Mouse (Mus musculus) embryo, embryonic 10.5 days (tissue): ENCODE data around the gene Slc34a3.
A peak's percentile ranks its signal among the peaks of the same experiment; 100 is the strongest.
"Not testable (repeated sequence)": the region's sequence is repeated elsewhere in the genome, so short reads cannot be mapped to it uniquely, and the experiment has no call there.

Source experiments
- DNase-seq: peaks from one replicate; pipeline ENCODE4 v3.0.0-alpha.2; 2015; ENCODE audit warnings: low spot score

Slc34a3 gene

DNA sequence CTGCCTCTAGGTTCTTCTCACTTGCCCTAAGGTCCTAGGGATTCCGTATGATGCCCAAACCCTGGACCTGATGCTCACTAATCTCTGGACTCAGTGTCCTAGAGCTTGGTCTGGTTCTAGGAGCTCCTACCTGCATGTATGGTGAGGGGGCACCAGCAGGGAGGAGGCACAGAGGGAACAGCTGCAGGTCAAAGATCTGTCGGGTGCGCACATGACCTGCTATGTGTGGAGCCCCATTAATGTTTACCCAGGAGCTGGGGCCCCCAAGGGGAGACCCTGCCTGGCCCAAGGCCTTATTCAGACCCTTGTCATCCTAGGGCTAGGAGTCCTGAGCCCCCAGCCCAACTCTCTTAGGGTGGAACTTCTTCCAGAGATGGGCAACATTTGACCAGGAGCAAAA is at the start of gene Slc34a3:
Gene Slc34a3 (minus strand): TSS at position 315 of the 400 bp plus-strand sequence.
- DNase-seq: no peak

DNA sequence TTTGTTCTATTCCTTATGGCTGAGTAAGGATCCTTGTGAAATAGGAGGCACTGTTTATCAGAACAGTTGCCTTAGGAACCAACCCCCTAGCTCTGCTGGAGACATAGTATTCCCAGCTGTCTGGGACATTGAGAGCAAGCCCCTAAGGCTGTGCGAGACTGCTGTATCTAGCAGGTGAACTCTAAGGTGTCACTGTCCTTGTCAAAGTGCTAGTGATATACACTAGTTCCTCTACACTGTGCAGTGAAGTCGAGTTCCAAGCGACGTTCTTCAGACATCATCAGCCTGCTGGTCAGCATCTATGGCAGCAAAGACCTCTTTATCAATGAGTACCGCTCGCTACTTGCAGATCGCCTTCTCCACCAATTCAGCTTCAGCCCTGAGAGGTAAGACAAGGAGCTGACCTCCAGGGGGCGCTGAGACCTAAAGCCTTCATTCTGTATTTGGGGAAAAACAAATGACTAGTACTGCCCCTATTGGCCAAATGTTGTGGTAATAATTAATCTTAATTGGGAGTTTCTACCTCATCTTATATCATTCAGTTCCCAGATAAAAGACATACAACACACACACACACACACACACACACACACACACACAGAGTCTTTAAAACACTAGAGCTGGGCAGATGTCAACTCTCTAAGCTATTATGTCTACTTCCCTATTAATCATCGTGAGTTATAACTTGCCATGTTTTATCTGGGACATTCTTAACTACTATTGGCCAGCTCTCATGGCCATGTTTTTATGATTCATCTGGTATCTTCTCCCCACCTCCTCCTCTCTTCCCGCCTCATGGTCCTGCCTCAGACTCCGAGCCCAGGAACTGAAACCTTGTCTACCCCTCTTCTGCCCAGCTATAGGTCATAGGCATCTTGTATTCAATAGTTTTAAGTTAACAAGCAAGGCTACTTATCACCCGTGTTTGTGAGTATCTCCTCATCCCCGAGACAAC is 45.0 kb upstream of the Slc34a3 start:
- DNase-seq: peak; percentile 89

DNA sequence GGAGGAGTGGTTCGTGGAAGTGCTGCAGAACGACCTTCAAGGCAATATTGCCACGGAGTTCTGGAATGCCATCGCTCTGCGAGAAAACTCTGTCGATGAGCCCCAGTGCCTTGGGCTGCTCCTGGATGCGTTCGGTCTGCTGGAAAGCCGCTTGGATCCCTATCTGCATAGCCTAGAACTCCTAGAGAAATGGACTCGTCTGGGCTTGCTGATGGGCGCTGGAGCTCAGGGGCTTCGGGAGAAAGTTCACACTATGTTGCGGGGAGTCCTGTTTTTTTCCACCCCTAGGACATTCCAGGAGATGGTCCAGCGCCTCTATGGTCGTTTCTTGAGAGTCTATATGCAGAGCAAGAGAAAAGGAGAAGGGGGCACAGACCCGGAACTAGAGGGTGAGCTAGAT is 38.8 kb upstream of the Slc34a3 start:
- DNase-seq: no peak

DNA sequence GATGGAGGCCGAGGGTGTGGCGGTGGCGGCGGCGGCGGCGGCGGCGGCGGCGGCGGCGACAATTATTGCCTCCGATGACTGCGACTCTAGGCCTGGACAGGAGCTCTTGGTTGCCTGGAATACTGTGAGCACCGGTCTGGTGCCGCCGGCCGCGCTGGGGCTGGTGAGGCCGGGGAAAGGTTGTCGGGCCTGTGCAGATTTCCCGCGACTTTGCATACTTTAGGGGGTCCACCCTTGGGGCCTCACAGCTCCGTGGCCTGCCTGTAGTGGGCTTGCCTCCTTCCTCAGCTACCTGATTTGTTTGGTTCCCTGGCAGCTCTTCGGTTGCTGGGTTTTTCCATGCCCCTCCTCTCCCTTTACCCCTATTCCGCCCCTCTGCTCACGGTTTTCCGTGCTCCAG is 38.4 kb upstream of the Slc34a3 start:
- no peak for DNase-seq

DNA sequence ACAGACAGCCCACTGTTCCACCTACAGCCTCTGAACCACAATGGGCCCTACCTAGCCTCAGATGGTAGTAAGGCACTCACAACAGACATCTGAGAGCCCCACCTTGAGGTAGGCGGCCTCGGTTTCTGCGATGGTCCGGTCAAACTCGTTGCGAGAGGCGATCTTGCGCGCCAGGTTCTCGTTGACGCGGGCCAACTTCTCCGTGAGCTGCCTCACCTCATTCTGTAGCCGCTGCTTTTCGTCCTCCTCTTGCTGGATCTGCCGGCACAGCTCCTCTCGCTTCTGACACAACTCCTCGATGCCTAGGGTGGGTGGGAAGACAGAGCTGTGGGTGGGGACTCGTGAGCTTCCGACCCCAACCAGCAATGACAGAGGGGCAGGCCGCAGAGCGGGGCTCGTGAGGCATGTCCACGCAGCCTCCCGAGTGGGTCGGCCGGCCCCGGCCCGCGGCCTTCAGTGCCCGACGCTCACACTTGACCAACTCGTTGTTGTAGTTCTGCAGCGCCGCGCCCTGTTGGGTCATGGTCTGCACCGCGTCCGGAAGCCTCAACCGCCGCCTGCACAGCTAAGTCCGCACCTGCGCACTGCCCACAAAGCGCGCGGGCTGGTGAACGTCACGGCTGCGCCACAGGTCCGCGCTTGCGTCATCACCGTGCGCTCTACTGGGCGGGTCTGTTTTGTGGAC is 37.8 kb upstream of the Slc34a3 start, which contains the start of the genes Ssna1 and Anapc2:
Gene Ssna1 (minus strand): TSS at position 612 of the 685 bp plus-strand sequence.
Gene Anapc2 (plus strand): TSS at position 652 of the 685 bp plus-strand sequence.
- peak; percentile 98 for DNase-seq

DNA sequence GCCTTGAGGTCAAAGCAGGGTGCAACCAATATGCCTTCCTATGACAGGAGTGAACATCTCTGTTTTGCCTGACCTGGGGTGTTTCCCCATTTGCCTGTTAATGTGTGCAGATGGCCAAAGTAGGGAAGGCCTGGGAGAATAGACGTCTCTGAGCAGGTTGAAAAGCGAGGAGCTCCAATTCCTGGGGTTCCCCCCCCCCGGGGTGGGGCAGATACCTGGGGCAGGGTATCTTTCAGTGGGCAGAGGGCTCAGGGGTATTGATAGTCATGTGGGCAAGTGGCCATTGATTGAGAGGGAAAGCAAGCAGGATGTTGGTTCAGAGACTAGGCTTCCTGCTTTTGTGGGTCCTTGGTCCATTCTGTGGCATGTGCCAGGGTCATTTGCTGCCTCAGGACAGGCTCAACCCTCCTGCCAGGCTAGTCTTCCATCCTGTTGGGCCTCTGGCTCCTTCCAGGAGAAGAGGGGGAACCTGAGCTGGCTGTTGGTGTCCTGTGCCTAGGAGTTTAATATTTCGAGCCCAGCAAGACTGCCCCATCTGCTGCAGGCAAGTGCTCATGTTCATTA is 33.7 kb upstream of the Slc34a3 start:
- no peak for DNase-seq

DNA sequence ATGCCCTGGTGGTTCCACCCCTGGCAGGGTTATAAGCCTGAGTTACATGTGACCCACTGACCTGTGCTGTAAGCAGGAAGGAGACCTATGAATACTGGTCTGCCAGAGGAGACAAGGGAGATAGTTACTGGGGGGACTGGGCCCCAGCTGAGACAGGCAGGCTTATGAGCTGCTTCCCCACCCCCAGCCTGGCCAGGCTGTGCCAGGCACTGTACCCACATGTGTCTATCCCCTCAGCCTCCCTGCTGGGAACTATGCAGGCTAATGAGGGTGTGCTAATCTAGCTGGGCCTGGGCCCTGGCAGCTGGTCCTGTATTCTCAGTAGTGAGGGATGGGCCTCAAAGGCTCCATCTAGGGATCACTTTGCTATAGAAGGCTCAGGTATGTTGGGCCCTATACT is 33.1 kb upstream of the Slc34a3 start:
- no peak for DNase-seq

DNA sequence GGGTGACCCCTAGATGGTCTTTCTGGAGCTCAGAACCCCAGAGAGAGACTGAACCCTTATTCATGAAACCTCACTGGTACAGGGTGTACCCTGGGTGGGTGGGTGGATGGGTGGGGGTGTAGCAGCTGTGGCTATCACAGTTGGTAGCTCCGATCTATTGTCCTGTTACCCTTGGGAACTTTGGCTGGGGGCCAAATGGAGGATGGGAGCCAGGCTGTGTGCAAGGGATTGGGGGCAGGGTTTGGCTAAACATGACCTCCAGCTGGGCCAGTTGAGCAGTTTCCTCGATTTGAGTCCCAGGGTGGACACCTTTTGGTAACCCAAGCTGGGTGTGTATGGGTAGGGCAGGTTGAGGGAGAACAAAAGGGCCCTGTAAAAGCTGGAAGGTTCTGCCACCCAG is 32.6 kb upstream of the Slc34a3 start:
- no peak for DNase-seq

DNA sequence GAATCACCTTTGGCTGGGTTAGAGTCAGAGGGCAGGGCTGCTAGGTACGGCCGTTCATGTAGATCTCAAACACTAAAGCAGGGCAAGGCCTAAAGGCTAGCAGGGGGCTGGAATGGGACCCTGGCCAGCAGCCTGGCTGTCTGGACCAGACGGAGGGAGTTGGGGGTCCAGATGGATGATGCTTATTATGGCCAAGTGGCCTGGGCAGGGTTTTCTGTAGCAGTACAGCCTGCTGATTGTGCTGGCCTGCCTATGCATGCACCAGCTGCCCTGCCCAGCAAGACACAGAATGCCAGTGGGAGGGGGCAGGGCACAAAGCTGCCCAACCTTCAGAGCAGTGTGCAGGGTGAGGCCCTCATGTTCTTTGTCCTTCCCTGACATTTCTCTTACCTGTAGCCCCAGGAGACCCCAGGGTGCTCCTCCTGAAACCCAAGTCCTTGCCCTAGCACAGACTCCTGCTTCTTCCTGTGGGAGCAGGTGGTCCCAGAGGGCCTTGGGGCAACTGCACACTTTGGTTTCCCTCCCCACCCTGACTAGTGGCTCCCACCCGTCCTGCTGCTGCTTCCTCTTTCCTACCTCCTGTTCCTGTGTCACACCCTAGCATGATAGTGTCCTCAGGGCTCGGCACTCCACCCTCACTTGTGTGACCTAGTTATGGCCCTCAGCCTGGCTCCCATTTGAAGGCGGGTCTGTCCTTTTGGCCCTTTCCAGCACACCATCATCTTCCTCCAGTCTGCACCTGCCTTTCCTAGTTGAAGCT is 31.9 kb upstream of the Slc34a3 start:
- no peak for DNase-seq

DNA sequence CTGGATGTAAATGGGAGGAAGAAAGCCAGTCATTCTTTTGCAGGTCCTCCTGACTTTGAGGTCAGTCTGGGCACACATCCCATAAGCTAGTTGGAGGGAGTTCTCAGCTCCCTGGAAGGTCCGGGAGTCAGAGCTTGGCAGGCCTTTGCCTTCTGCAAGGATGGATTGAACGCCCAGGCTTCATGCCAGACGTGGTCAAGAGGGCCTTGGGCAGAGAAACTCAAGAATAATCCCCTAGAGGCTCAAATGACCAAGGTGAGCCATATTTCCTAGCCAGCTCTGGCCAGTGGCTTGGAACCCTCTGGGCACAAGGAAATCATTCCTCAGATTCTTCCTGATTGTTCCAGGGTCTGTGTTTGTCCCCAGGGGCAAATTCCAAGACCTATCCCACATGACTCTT is 30.7 kb upstream of the Slc34a3 start:
- DNase-seq: no peak

DNA sequence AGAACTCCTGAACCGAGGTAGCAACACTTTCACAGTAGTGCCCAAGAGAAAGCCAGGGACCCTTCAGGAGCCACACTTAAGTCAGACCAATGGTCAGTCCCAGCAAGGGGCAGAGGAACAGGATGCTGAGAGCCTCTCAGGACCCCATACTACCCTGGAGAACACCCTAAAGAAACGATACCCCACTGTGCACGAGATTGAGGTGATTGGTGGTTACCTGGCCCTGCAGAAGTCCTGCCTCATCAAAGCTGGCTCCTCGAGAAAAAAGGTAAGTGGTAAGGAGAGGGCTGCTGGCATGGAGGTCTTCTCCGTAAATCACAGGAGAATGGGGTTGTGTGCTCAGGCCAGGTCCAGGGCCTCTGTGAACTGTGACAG is 30.1 kb upstream of the Slc34a3 start:
- no peak for DNase-seq

DNA sequence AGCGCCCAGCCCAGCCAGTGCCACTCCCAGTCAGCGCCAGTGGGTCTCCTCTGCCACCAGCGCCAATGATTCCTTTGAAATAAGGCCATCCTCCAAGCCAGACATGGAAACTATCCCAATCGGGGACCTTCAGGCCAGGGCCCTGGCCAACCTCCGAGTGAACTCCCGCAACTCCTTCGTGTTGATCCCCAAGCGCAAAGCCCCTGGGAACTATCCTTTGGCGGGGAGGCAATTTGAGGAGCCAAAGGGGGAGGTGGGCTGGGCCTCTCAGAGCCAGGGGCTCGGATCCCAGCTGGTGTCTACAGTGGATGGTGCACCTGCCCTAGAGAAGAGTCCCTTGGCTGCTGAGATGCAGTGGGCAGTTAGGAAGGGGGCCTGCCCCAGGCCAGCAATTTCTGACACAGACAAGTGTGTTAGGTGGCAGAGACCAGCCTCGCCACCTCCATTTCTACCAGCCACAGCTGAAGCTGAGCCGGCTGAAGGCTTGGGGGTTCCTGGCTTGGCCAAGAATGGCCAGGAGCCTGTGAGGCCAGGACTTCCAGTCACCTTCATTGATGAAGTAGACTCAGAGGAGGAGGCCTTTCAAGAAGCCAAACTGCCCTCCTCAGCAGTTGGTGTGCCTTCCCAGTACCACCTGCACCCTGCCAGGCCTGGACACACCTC is 29.6 kb upstream of the Slc34a3 start:
- no peak for DNase-seq

DNA sequence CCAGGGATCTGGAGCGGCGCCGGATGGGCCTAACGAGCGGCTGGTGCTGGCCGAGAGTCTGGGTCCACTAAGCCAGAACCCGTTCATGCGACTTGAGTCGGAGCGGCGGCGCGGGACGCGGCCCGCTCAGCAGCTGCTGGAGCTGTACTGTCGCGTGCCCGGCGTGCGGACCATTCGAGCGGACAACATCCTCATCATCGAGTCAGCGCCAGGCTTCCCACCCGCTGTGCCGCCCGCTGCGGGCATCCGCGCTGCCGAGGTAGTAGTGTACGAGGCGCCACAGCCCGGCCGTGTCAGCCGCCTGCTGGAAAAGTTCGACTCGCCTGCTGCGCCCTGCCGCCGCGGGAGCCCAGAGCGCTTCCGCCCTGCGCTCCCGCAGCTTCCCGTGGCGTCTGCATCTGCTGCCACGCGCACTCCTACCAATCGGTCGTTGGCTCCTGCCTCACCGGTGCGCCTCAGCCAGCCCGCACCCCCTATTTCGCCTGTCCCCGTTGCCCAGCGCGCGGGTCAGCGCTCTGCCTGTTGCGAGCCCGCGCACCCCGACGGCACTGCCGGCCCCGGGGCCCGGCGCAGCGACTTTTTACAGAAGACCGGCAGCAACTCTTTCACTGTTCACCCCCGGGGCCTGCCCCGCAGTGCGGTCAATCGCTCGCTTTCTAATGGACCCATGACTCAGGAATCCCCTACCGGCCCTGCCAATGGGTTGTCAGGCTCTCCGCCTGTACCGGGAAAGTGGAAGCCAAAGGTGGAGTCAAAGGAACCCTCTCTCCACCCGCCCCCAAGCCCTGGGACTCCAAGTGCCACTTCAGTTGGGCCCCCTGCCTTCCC is 28.8 kb upstream of the Slc34a3 start:
- no peak for DNase-seq

DNA sequence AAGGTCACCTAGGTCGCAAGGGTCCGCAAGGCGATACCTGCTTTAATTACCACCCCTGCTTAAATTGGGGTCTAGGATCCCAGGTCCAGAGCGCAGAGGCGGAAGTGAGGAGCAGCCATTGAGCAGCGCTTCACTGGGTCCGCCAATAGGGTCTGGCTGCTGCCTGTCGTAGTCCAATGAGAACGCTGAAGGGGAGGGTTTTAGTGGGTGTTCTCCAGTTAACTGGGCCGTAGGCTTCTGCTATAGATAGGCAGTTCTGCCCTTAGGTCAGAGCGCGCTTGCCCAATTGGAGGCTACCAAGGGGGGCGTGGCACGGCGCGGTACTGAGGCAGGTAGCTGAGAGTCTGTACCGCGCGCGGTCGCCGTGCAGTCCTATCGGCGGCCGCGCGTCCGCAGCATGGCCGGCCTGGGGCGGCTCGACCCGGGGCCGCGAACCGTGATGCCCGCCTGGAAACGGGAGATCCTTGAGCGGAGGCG is 28.2 kb upstream of the Slc34a3 start, which contains the start of gene Tprn:
Gene Tprn (plus strand): TSS at position 328 of the 477 bp plus-strand sequence.
- DNase-seq: peak; percentile 98

DNA sequence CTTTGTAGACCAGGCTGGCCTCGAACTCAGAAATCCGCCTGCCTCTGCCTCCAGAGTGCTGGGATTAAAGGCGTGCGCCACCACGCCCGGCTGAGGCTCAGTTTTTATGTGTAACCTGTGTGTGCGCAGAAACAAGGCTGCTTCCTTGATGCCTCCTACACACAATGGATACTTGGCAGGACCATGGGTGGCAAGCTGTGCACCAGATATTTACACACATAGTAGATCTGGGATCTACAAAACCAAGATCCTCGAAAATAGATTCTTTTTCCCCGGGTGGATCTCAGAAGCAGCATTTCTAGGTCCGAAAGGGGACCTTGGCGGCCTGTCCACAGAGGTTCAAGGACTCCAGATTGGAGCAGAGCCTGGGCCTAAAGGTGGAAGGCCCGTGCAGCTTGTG is 27.7 kb upstream of the Slc34a3 start:
- DNase-seq: no peak

DNA sequence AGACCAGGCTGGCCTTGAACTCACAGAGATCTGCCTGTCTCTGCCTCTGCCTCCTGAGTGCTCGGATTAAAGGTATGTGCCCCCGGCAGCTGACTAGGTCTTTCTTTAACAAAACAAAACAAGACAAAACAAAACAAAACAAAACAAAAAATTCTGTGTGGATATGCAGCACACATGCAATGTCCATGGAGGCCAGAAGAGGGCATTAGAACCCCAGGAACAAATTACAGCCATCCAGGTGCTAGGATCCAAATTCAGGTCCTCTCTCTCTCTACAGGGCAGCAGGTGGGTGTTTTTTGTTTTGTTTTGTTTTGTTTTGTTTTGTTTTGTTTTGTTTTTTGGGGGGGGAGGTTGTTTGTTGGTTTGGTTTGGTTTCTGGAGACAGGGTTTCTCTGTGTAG is 24.7 kb upstream of the Slc34a3 start:
- no peak for DNase-seq

DNA sequence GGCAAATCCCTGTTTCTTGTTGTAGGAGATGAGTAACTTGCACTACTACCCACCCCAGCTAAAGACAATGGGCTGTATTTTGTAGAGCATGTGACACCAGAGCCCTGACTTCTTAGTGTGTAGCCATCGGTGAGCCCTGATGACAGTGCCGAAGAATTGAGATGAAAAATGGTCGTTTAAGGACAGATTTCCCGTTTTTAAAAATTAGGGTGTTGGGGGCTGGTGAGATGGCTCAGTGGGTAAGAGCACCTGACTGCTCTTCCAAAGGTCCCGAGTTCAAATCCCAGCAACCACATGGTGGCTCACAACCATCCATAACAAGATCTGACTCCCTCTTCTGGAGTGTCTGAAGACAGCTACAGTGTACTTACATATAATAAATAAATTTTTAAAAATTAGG is 23.1 kb upstream of the Slc34a3 start:
- DNase-seq: not testable (repeated sequence)

DNA sequence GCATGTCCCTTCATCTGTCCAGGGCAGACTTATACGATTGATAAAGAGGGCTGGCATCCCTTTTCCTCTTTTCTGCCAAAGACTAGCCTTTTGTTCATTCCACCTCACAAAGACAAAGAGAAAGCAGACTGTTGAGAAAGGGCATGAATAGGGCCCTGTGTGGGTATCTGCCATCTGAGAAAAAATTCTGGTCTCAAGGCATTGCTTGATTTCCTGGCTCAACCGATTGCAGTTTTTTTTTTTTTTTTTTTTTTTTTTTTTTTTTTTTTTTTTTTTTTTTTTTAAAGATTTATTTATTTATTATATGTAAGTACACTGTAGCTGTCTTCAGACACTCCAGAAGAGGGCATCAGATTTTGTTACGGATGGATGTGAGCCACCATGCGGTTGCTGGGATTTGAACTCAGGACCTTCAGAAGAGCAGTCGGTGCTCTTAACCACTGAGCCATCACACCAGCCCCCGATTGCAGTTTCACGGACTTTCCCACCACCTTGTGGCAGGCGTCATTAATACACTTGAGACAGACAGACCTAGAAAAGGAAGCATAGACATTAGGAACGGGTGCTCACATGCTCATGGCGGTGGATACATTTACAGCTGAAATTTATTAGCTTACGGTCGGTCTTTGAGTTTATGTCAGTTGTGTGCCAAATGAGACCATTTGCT is 22.4 kb upstream of the Slc34a3 start:
- peak; percentile 55 for DNase-seq

DNA sequence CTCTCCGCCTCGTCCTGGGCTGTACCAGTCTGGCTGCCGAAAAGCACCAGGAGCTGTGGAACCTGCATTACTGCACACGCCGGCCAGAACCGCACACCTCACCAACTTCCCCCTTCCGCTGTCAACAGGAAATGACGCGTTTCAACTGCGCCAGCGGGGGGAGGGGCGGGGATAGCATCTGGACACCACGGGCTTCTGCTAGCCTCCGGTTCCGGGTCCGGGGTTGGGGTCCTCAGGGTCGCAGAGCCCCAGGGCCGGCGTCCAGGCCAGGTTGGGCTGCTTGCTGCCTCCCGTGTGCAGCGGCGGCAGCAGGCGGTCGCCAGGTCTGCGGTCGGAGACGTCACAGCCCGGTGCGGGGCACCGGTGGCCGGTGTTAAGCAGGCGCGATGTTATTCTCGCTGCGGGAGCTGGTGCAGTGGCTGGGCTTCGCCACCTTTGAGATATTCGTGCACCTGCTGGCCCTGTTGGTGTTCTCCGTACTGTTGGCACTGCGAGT is 21.2 kb upstream of the Slc34a3 start, which contains the start of gene Tmem203:
Gene Tmem203 (plus strand): TSS at position 156 of the 496 bp plus-strand sequence.
- peak; percentile 96 for DNase-seq
